In genomic region chr4:35951894-35952293, GRCm38 (mm10) we compare ENCODE assay signal across 21 mouse cellular contexts.
"Had no signal": no experiment of that assay in that cellular context is flagged by ENCODE, and none has a peak within 500 bp of the region (broad histone marks: within the 10 kb centered on the region; RNA-seq: fewer than 3 reads in every experiment).

No protein-coding gene starts in this region.

- DNase-seq: liver, embryonic 13.5 days; liver, postnatal 0 days; lung, adult 2 months; lung, postnatal 14 days; lung, postnatal 4 days; midbrain, embryonic 14.5 days; retina, postnatal 1 day; right cerebral cortex, adult 18-20 months; right cerebral cortex, postnatal 25 days; right cerebral cortex, postnatal 4 days; spleen, adult 18-20 months; thymus, adult 2 months; thymus, postnatal 36 days had no signal

- H3K27ac ChIP-seq: liver, embryonic 13.5 days; liver, embryonic 15.5 days; lung, embryonic 15.5 days; neural tube, embryonic 13.5 days; neural tube, embryonic 15.5 days had no signal

- H3K4me2 ChIP-seq: liver, embryonic 13.5 days; liver, embryonic 15.5 days; lung, embryonic 15.5 days; midbrain, embryonic 11.5 days; neural tube, embryonic 13.5 days; neural tube, embryonic 15.5 days had no signal

- H3K9ac ChIP-seq: liver, embryonic 13.5 days; liver, embryonic 15.5 days; liver, postnatal 0 days; lung, embryonic 15.5 days; neural tube, embryonic 13.5 days; neural tube, embryonic 15.5 days had no signal

- H3K9me3 ChIP-seq: liver, embryonic 13.5 days; liver, embryonic 15.5 days; lung, embryonic 15.5 days; neural tube, embryonic 13.5 days; neural tube, embryonic 15.5 days had no signal

- ATAC-seq: liver, postnatal 0 days; lung, postnatal 0 days; midbrain, embryonic 16.5 days had no signal

- H3K27me3 ChIP-seq: liver, embryonic 13.5 days; liver, embryonic 15.5 days; lung, embryonic 15.5 days; neural tube, embryonic 13.5 days; neural tube, embryonic 15.5 days had no signal

- H3K36me3 ChIP-seq: liver, embryonic 13.5 days; liver, embryonic 15.5 days; lung, embryonic 15.5 days; neural tube, embryonic 13.5 days; neural tube, embryonic 15.5 days had no signal

- H3K4me1 ChIP-seq: liver, embryonic 13.5 days; liver, embryonic 15.5 days; lung, embryonic 15.5 days; neural tube, embryonic 13.5 days; neural tube, embryonic 15.5 days had no signal

- H3K4me3 ChIP-seq: liver, embryonic 13.5 days; liver, embryonic 15.5 days; lung, embryonic 15.5 days; myocyte; neural tube, embryonic 13.5 days; neural tube, embryonic 15.5 days had no signal
